Mouse (Mus musculus) spleen, postnatal 14 days (tissue): Measurements from ENCODE around the gene Cox14.
"Not testable (repeated sequence)": the region's sequence is repeated elsewhere in the genome, so short reads cannot be mapped to it uniquely, and the experiment has no call there.

Experiments used
- DNase-seq, 2 experiments: peaks; one replicate each; pipeline ENCODE4 v3.0.0; 2021 to 2022; ENCODE audit warnings: low spot score in 2 of 2

Gene Cox14

DNA sequence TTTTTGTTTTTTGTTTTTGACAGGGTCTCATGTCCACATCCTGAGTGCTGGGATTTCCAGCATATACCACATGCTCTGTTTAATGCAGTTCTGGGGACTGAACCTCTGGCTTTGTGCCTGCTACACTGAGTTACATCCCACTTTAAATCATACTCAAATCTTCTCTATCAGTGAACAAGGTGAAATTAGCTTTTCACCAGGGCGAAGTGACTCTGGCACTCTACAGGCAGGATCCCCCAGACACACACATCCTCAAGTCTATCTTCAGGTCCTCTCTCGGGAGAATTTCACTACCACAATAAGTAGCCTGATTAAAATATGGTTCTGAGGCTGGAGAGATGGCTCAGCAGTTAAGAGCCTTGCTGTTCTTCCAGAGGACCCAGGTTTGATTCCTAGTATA is 1.1 kb downstream of the Cox14 start:
- DNase-seq, result no peak

DNA sequence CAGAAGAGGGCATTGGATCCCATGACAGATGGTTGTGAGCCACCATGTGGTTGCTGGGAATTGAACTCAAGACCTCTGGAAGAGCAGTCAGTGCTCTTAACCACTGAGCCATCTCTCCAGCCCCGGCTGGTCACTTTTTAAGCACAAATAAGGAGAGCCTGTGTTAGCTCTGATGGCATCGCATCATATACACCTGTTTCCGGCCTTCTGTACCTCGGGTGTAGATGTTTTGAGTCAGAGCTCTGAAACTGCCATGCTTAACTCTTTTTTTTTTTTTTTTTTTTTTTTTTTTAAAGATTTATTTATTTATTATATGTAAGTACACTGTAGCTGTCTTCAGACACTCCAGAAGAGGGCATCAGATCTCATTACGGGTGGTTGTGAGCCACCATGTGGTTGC is 1.6 kb downstream of the Cox14 start:
- not testable (repeated sequence) for DNase-seq

DNA sequence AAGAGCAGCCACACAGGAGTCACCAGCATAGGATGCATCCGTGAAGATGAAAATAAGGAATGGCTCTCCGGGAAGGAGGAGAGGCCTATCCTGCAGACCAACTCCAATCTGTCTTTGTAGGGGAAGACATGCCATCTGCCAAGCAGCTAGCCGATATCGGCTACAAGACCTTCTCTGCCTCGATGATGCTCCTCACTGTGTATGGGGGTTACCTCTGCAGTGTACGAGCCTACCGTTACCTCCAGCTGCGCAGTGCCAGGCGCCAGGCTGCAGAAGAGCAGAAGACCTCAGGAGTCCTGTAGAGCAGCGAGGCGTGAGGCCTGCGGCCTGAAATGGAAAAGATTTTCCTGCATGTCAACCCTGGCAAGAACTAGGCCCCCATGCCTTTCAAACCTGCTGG is 2.1 kb downstream of the Cox14 start:
- no peak for DNase-seq

DNA sequence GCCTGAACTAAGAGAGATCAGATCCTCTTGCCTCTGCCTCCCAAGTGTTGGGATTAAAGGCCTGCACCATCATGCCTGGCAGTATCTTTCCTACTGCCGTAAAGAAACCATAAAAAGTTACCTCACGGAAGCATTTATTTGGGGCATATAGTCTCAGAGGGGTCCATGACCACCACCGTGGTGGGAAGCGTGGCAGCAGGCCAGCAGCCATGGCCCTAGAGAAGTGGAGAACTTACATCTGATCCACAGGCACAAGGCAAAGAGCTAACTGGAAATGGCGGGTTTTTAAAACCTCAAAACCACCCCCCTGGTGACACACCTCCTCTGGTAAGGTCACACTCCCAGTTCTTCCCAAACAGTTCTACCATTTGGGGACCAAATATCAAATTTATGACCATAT is 2.8 kb downstream of the Cox14 start:
- DNase-seq, result no peak

DNA sequence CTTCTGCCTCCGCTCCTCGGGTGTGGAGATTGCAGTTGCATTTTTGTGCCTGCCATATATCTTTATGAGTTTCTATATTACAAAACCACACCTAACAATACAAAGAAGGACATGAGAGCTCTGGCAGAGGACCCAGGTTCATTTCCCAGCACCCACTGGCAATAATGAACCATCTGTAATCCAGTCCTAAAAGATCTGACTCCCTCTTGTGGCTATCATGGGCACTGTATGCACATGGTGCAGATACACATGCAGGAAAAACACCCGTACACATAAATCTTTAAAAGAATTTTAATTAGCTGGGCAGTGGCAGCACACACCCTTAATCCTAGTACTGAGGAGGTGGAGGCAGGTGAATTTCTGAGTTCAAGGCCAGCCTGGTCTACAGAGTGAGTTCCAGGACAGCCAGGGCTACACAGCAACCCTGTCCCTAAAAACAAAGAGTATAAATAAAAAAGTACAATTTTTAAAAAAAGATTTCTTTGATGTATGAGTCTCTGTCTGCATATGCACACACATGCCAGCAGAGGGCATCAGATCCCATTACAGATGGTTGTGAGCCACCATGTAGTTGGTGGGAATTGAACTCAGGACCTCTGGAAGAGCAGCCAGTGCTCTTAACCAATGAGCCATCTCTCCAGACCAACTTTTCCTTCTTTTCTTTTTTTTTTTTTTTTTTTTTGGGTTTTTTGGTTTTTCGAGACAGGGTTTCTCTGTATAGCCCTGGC is 3.8 kb downstream of the Cox14 start:
- DNase-seq, result no peak

DNA sequence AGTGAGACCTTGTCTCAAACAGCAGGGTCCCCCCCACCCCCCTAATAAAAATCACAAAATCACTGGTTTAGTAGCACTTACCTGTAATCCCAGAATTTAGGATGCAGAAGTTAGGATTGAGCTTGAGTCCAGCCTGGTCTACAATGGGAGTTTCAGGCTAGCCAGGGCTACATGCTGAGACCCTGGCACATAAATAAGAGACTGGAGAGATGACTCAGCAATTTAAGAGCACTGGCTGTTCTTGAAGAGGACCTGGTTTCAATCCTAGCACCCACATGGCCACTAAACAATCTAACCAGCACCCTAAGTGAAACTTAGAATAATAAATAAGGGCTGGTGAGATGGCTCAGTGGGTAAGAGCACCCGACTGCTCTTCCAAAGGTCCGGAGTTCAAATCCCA is 5.7 kb downstream of the Cox14 start:
- DNase-seq, result no peak

DNA sequence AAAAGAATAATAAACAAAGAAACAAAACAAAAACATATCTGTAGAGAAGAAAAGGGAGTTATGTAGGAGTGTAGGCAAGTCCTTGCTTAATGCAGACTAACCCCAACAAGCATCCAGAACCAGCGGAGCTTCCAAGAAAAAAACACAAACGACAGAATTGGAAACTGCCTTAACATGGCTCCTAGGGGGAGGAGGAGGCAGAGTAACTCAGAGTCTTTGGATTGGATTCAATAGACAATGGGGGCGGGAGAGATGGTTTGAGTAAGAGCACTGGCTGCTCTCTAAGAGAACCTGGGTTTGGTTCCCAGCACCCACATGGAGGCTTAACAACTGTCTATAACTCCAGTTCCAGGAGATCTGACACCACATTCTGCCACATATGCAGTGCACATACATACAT is 6.3 kb downstream of the Cox14 start:
- DNase-seq, result no peak

DNA sequence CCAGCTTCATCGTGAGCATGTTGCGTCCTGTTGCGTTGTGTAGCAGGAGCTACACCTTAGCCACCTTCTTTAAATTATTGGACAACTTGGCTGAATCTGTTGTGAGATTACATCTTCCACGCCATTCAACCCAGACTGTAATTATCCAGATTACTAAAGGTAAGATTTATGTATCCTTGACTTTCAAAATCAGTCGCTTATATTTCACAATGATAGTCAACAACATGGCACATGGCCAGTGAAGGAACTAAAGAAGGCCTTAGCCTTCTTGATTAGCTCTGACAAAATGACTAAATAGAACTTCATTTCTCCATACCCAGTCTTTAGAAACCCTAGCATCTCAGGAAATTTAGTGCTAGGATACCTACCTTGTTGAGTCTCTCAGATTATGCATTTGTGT is 7.8 kb downstream of the Cox14 start:
- DNase-seq, result no peak

DNA sequence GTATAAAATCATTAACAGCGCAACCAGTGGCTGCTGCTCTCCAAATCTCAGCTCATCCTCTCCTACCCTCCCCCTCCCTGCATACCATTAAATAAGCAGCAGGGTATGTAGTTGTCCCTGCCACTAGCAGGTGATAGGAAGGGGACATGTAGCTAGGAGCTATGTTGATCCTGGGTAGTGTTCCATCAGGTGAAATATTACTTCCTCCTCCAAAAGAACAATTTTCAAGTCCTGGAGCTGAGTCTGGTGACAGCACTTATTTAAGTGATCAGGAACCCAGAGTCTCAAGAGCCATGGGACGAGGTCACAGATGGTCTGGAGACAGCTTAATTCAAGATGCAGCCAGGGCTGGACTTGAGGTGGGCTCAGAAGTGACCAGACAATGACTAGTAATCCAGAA is 10.2 kb downstream of the Cox14 start:
- DNase-seq, result peak; percentile 100

DNA sequence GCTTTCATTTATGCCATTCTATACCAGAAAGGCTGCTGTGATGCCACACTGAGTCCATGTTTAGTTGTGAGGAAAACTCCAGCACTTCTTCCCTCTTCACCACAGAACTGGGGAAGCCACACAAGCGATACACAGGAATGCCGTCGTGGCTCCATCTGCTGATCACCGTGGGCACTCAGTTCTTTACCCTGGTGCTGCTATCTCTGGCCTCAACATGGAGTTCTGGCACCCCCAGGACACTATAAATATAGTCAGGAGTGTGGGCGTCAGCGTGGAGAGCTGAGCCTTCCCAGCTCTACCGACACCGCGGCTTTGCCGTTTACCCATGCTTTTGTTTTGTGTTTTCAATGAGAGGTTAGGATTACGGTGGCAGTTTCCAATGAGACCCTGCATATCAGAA is 11.3 kb downstream of the Cox14 start:
- no peak for DNase-seq

DNA sequence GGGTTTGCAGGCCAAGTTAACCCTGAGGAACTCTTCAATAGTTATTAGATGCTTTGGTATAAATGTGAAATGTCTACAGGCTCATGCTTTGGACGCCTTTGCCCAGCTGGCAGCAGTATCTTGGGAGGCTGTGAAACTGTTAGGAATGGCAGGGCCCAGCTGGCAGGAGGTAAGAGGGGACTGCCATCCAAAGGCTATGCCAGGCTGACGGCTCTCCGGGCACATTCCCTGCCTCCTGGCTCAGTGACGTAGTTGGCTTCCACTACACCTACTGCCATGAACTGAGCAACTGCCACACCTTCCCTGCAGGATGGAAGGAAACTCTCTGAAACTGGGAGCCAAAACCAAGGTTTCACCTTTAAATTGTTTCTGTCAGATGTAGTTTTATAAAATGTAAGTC is 14.8 kb downstream of the Cox14 start:
- no peak for DNase-seq

DNA sequence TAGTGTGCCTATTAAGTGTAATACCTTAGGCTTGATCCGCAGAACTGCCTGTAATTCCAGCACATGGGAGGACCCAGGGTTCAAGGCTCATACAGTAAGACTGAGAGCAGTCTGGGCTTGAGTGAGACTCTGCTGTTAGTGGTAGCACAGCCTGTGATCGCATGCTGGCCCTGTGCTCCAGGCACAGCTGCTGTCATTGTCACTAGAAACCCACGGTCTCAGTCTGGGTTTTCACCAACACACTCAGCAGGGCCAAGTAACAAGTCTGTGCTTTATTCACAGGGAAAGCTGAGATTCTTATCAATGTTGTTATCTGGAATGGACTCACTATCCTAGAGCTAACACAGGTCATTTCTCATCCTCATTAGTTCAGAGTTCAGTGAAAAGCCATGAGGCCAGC is 28.8 kb downstream of the Cox14 start:
- DNase-seq, result no peak

DNA sequence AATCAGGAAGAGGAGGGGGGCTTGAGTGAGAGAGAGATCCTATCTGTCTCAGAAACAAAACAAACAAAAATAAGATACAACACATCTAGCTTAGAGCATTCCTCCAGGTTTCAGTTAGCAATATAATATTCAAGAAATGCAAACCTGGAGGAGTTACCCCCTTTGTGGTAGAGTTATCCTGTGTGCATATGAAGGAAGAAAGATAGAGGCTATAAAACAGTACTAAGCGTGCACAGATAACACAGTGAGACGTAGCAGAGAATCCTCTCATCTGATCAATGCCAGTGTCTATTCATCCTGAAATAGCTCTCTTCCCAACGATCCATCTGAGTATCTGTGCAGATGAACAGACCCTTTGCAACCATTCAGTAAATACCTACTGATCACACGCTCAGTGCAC is 42.0 kb downstream of the Cox14 start:
- DNase-seq, result no peak

DNA sequence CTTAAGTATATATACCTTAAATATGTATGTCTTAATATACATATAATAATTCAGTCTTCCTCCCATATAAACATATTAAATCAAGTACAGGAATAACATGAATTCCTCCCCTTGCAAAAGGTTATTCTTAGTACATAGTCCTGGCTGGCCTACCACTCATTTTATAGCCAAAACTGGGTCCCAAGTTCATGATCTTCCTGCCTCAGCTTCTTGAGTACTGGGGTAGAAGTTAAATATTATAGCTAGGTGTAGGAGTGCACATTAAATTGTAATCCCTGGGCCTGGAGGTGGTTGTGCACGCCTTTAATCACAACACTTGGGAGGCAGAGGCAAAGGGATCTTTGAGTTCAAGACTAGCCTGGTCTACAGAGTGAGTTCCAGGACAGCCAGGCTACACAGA is 43.3 kb downstream of the Cox14 start:
- no peak for DNase-seq

DNA sequence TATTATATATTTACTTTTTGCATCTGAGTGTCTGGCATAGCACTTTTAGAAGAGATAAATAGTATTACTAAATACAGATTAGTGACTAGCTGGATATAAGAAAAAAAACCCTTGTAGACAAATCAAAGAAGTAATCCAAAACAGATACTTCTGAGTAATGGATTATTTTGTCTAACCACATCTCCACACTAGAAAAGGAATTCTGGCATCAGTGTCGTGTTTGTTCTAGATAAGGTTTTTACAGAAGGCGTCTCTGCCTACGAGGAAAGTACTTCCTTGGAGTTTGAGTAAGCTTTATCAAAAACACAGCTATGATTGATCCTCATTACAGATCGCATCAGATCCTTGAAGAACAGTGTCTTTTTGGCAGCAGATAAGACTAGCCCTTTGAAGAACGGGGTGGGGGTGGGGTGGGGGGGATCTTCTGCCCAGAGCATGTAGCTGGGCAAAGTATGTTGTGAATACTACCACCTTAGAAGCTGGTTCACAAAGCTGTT is 45.6 kb downstream of the Cox14 start:
- DNase-seq, result no peak

DNA sequence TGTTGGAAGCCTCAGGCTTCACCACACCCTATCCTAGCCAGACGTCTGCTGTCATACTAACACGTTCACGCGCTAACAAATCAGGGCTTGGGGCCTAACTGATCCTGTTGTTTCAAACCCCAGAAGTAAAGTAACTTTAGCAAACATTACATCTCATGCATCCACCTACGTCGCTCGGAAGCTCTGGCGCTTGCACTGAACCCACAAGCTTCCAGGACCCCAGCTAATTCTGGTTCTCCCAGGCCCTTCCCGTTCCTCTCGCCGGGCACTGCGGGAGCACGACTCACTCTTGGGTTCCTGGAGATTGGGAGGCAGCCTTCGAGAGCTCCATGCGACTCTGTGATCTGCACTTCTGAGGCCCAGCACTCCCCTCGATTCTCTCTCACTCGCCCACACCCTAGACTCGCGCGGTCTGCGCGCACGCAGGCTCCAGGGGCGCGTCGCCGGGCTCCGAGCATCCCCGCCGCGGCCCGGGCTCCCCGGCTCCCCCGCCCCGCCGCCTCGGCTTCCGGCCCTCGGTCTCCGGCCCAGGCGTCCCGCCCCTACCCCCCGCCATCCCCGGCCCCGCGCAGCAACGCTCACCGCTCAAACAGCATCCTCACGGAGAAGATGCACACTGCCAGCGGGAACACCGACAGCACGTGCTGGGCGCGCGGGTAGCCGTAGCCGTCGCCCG is 46.3 kb downstream of the Cox14 start:
- peak in 1 of 2 experiments; percentile 12 for DNase-seq

DNA sequence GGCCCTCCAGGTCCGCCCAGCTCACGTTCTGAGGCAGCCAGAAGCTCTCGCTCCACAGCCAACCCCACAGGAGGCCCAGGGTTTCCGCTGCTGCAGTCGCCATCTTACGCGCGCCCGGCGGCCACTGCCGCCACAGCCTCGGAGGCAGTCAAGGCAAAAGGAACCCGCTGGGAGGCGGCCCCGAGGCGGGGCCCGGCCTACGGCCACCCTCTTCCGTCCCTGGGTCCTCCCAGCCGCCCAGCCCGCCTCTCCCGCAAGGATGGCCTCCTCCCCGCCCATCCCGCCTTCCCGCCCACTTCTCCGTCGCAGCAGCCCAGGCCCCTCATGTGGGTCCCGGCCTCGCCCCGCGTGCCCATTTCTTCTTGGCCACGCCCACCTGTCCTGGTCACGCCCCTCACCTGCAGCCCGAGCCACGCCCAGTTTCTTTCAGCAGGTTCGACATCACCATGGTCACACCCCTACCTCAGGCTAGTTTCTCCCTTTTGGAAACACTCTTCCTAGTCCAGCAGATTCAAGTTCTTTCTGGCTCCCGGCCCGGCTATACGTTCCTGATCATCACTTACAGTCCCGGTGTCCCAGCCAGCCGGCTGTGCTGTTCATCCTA is 47.0 kb downstream of the Cox14 start:
- DNase-seq, result peak; percentile 65 to 70

DNA sequence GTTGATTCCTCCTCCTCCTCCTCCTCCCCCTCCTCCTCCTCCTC is 47.3 kb downstream of the Cox14 start, which contains the start of gene Cers5:
Gene Cers5 (minus strand): TSS at position 5 of the 44 bp plus-strand sequence.
- not testable (repeated sequence) for DNase-seq

DNA sequence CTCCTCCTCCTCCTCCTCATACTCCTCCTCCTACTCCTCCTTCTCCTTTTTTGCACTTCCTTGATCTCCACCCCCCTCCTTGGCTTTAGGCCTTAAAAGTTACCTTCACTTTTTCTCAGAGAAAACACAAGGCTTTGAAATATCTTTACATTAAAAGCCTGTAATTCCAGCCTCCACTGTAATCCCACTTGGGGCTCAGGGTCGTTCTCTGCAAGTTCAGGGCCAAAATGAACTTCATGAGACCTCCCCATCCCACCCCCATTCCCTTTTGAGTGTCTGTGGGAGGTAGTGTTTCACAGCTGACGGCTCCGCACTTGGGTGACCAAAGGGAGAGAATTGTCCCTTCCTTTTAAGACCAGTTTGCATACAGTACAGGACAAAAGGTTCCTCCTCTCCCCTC is 47.5 kb downstream of the Cox14 start:
- no peak for DNase-seq
